Mouse (Mus musculus) testis, postnatal 14 days (tissue): ENCODE data around the gene Ucp1.
A peak's percentile ranks its signal among the peaks of the same experiment; 100 is the strongest.
"Not testable (repeated sequence)": the region's sequence is repeated elsewhere in the genome, so short reads cannot be mapped to it uniquely, and the experiment has no call there.

ENCODE experiments used
- DNase-seq: peaks from one replicate; pipeline ENCODE4 v3.0.0; 2021; ENCODE audit warnings: low spot score

Gene Ucp1

DNA sequence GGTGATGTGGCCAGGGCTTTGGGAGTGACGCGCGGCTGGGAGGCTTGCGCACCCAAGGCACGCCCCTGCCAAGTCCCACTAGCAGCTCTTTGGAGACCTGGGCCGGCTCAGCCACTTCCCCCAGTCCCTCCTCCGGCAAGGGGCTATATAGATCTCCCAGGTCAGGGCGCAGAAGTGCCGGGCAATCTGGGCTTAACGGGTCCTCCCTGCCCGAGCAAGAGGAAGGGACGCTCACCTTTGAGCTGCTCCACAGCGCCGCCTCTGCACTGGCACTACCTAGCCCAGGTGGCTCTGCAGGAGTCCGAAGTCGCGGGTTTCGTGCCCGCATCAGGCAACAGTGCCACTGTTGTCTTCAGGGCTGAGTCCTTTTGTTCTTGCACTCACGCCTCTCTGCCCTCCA lies at the start of gene Ucp1:
Gene Ucp1 (plus strand): TSS at position 177 of the 400 bp plus-strand sequence.
- DNase-seq: no peak

DNA sequence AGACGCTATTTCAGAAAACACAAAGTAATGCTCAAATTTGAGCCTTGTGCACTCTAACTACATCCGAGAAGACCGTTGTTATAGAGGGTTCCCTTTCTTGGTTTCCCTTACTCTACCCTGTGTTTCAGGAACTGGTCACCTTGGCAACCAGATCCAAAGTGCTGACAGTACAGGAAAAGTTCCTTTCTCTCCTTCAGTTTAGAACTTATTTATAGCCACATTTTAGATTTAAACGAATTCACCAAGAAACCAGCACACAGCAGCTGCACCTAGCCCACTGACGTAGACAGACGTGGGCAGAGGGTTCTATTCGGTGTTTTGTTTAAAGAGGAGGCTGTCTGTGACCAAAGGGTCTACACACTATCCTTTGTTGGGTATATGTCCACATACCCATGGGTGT lies 46.0 kb upstream of the Ucp1 start:
- no peak for DNase-seq

DNA sequence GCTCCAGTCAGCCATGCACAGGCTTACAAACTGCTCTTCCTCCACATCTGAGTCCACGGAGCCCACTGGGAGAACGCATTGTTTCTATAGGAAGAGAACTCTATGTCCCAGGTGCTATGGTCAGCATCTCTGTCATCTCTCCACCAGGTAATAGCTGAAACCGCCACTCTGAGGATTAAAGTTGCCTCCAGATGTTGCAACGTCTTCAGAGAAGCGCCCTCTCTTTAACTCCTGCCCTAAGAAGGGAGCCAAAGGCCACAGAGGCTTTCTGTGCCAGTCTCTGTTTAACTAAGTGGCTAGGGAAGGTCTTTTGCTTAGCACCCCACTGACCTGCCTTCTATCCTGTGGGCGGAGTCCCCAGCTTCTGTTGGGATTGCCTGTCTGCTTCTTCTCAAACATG lies 39.3 kb upstream of the Ucp1 start:
- no peak for DNase-seq

DNA sequence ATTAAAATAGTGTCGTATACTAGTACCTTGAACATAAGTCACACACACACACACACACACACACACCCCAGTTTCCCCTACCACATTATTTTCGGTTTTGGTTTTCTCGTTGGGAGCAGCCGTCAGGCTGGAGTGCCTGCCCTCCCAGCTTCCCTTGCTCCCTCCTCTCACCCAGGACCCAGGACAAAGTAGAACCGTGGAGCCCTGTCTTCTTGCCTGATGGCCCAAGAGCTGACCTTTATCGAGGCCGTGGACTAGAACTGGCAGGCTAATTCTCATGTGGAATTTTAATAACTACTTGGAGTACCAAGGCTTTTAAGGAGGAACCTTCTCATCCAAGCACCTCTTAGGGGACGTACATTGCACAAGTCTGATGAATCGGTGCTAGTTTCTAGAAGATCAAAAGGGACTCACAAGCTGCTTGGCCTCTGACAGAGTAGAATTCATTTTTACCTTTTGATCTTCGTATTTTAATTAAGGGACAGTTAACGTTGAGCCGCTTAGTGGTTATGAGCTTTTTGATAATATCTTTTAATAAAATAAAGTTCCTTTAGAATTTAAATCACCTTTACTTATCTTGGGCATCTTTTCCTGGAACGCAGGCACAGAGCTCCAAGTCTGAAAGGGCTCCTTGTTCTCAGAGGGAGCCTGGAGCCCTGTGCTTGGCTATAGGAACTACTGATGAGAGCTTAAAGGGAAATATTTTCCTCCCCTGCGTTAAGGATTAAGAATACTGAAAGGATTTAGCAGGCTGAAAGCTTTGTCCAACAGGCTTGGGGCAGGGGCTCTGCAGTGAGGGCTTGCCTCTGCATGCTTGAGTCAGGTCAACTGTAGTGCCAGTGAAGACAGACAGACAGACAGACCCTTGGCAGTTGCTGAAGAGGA lies 38.5 kb upstream of the Ucp1 start:
- DNase-seq: no peak

DNA sequence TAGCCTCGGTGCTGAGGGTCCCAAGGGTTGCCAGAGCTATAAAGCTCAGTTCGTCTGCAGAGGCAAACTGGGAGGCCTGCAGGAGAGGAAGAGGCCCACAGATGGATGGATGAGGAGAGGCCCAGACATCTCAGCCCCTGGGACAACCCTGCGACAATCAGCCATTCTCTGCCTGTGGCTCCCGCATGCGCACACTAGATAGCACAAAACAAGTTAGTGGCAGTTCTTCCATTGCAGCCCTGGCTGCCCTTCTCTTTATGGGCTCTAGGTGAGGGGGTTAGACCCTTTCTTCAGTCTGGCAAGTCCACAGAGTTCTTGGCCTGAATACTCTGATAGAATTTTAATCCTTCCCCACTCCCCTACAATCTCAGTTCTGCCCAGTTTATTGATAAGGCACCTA lies 37.4 kb upstream of the Ucp1 start:
- no peak for DNase-seq

DNA sequence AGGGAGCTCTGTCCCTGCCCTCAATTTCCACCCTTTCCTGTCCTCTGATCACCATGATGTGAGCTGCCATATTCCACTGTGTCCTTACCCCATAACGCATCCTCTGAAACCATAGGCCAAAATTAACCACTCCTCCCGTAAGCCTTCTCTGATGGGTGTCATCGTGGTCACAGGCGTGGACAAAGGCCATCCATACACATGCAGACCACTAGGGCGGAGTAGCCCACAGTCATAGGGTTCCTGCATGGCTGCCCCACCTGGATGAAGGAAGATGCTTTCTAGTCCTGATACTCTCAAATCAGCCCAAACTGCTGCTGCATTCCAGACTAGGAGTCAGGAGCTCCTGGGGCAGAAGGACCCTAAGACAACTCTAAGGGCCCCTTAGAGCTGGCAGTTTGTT lies 32.5 kb upstream of the Ucp1 start:
- DNase-seq: no peak

DNA sequence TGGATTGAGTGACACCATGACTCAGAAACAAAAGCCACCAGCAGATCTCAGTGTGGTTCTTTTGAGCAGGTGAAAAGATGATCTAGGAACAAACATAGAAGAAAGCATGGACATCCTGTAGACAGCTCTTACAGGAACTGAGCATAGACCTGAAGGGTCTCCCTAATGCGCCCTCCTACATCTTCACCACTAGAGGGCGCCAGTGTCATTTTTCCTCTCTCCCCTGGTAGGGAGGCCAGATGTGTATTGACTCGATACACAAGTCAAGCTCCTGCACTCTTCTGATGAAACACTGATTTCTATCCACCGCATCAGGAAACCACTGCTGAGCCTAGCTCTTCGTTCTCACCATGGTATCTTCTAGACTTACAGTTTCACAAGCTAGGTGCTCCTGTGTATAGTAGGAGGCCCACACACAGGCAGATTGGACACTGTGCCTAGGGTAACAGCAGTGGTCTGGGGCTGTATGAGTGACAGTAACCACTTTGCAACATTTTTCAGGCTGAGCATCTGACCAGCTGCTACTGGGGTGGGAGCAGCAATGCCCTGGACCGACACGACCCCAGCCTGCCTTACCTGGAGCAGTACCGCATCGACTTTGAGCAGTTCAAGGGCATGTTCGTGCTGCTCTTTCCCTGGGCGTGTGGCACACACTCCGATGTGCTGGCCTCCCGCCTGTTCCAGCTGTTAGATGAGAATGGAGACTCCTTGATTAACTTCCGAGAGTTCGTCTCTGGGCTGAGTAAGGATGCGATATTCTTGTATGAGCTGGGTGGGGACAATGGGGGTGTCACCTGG lies 29.5 kb upstream of the Ucp1 start:
- DNase-seq: peak; percentile 64

DNA sequence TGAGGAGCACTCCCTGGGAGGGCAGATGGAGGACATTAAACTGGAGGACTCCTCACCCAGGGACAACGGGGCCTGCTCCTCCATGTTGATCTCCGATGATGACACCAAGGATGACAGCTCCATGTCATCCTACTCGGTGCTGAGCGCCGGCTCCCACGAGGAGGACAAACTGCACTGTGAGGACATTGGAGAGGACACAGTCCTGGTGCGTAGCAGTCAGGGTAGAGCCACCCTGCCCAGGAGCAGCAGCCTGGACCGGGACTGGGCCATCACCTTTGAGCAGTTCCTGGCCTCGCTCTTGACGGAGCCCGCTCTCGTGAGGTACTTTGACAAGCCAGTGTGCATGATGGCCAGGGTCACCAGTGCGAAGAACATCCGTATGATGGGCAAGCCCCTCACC lies 19.0 kb upstream of the Ucp1 start:
- DNase-seq: no peak

DNA sequence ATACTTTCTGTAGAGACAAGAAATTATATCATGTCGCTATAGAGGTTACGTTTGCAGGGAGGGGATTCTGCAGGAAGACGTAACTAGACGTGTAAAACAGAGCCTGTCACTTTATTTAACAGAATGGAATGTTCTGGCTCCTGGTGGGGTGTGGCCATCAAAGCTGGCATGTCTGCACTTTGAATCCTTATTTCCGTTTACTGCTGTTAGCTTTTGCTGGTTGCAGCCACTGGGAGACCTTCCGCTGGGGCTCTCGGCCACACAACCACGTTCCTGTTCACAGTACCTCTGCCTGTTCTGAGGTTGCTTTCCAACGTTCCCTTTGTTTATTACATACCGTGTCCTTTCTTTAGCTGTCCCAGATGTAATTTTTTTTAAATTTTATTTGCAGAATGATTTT lies 17.7 kb upstream of the Ucp1 start:
- no peak for DNase-seq

DNA sequence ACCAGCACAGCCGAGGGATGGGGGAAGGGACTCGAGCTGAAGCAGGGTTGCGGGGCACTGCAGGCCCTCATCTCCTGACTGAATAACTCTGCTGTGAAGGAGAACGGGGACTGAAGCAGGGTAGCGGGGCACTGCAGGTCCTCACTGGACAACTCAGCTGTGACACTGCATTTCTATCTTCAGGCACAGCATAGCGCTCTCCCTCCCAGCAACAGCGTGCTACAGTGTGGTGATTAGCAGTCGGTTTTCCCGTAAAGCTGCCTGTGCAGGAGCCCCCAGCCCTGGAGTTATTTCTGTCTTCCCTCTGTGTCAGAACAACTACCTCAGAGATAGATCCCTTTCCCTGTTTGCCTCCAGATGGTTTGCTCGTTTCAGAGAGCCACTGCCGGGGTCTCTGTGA lies 15.7 kb upstream of the Ucp1 start:
- DNase-seq: no peak

DNA sequence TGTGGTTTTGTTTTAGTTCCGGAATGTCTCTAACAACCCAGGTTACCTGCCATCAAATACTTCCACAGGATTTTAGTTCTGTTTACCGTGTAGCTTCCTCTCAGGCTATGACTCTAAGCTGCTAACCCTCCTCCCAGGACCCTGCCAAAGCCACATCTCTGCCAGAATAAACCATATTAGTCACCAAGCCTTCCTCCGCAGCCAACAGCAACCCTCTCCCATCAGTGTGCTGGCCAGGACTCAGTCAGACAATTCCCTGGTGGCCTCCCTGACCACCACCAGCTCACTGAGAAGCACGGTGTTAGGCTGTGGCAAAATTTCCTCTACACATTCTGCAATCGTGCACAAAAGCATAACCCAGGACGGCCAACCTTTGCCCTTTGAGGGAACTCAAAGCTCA lies 11.7 kb upstream of the Ucp1 start:
- DNase-seq: no peak

DNA sequence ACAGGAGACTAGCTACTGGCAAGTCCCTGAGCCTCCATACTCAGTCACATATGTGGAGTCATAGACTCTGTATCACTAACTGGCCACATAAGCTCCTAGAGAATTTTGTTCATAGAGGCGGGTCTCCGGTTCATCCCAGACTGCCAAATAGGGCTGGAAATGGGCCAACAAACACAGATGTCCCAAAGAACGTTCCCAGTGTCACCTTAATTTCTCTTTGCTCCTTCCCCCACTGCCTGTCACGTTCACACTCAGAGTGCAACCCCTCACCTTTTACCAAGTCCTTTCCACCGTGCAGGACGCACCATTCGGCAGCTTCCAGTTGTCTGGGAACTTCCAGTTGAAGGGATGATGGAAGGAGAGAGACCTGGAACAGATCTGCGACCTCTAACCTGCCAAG lies 4.8 kb upstream of the Ucp1 start:
- DNase-seq: no peak

DNA sequence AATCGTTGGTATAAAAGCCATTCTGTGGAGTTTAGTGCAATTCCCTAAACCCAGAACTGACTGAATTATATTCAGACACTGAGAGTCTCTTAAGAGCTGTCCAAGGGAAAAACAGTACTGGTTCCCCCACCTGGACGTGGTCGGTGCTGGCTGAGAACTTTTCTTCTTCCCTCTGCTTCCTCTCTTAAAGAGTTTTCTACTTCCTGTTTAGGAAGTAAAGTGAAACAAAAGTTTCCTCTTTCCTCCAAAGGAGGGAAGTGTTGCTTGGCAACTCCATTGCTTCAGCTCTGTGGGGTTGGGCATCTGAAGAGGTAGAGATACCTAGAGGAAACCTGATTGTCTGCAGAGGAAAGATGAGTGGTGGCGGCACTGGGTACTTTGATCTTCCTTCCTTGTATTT lies 7.2 kb downstream of the Ucp1 start:
- no peak for DNase-seq

DNA sequence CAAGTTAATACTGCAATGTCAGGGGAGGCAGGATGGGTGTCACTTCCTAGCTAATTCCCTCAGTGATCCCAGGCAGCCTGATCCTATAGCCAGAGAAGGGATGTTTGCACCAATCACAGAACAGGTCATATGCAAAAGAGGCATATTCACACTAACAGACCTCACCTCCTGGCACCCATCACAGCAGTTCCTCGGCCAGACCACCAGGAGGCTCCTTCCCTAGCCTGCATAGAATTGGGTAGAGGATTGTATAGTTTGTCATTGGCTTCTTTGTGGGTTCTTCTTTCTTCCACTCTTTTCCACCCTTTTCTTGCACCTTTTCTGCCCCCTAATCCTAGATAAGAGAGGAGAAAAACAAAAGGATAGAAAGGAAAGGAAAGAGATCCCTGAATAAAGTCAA lies 10.0 kb downstream of the Ucp1 start:
- DNase-seq: no peak

DNA sequence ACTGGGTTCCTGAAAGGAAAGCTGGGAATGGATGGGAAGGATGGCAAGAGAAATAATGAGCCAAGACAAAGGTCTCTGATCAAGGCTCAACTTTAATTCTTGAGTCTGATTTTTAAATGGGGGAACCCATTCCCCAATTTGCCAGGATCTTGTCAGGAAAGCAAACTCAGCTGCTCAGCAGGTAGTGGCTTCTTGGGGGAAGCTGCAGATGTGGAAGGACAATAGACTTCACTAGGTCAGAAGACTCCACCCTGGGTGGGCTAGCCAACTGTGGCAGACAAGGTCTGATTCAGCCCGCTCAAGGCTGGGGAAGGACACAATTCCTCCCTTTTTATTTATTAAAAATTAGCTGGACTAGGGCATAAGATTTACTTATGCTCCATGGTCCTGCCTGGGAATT lies 14.8 kb downstream of the Ucp1 start:
- DNase-seq: no peak

DNA sequence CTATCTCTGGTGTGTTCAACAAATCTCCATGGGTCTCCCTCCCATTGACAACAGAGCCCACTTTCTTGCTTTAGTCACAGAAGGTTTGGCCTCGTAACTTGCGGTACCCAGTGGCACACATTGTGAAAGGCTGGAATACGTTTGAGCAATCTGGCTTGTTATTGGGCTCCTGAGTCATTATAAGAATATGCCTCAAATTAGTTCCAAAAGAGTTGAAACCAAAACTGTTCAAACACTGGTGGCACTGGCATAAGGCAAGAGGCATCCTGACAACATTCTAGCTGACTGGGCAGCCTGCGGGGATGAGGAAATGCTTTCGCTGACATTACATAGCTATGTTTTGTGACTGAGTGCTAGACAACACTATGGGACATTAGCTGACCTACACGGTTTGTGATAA lies 19.7 kb downstream of the Ucp1 start:
- no peak for DNase-seq

DNA sequence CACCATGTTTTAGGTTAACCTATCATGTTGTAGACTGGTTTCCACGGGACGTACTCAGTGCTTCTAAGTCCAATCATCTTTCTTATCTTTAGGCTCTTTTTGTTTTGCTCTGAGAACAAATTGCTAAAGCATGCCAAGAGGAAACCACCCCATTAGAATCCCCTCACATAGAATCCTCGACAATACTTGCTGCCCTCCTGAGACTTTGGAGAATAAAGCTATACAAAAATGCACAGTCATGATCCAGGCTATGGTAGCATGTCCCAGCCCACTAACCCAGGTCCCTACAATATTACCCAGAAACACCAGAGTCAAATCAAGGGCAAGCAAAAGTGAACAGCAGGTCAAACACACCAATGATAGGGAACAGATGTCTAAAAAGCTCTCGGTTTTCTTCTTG lies 24.9 kb downstream of the Ucp1 start:
- DNase-seq: not testable (repeated sequence)

DNA sequence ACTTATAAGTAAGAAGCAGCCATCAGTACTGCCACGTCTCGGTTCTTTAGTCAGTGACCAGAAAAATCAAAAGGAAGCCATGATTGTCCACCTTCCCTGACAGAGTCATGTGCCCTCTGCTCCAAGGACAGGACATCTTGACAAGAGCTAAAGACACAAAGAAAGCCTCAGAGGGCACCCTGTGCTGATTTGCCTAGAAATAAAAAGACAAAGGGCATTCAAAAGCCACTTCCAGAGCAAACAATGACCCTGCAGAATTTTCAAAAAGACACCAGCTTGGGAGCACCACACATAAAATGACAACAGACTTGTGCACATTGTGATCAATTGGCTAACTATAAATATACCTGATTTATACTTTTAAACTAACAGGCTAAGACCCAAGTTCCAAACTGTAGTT lies 25.5 kb downstream of the Ucp1 start:
- DNase-seq: no peak

DNA sequence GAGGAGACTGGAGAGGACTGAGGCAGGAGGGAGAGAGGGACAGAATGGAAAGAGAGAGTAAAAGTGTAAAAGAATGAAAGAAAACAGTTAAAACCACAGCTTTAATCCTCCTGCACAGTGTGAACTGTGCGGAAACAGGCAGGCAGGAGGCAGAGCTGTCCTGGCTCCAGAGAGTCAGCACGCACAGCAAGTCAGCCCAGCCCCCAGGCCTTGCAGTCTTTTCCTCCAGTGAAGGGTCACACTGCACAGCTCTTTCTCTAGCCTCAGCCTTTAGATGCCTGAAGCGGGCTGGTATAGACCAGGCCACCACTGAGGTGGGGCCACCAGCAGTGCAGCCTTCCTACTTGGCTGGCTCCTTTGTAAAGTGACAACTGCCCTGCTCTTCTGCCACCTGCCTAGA lies 30.4 kb downstream of the Ucp1 start:
- DNase-seq: no peak

DNA sequence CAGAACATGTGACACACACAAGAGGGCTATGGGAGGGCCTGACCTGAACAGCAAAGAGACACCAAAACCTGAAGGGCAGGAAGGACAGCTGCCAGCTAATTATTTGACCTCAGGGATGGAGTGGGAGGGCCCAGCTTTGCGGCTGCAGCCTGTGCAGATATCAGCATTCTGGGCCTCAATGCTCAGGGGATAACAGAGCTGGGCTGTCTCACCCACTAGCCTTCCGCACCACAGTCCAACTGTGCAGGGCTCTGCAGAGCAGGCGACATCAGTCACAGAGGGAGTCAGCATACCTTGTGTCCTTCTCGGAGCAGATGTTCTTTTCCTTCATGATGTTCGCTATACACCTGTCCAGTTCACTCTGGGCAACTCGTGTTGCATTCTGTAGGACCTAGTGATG lies 32.2 kb downstream of the Ucp1 start:
- DNase-seq: no peak

DNA sequence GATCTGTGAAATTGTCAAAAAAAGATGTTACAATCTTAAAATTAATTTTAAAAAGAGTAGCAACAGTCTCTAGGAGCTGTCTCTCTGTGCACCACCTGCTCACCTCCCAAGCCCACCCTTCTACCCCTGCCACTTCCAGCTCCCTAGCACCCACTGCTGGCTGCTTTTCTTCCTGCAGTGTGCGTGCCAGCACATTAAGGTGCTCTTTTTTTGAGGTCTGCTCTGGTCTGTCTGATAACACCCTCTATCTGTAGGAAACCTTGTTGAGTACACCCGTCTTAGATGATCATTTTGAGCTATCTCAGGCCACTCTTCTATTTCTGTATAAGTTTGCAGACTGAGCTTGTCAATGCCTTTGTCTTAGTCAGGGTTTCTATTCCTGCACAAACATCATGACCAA lies 32.9 kb downstream of the Ucp1 start:
- DNase-seq: no peak

DNA sequence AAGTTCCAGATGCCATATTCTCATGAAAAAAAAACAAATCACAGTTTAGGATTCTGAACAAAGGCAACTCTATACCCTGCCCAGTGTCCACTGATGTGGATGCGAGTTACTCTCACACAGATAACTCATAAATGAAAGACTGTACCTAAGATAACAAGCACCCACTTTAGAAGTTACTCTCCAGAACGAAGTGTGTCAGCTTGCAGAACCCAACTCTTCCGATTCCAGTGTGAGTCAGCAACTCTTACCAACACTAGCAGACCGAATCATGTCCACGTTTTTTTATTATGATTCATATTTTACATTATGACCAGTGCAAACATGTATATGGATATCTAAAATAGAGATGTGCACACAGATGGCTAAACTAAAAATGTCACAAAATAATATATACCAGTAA lies 37.7 kb downstream of the Ucp1 start:
- no peak for DNase-seq

DNA sequence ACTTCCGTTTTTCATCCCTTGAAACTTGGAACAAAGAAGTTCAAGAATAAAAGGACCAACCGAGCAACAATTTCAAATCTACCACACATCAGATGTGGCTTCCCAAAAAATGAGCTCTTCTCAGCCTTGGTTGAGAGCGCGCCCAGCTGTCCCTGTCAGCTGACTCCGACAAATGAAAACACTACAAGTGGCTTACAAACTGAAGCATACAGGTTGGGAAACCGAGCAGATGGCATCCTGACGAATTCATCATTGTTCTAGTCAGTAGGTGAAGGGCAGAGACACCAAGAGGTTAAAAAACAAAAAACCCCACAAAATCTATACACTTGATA lies 41.4 kb downstream of the Ucp1 start:
- DNase-seq: no peak
